16 mouse cellular contexts compared by ENCODE assay signal in genomic region chr13:19424563-19424962, GRCm38 (mm10).
"Had no signal": no experiment of that assay in that cellular context is flagged by ENCODE, and none has a peak within 500 bp of the region (broad histone marks: within the 10 kb centered on the region; RNA-seq: fewer than 3 reads in every experiment).

No protein-coding gene starts in this region.

- DNase-seq: lung, adult 18-20 months; lung, postnatal 14 days; lung, postnatal 36 days; right cerebral cortex, postnatal 14 days; thymus, adult 2 months; thymus, postnatal 25 days; thymus, postnatal 4 days had no signal

- H3K4me3 ChIP-seq: megakaryocyte, embryonic 14.5 days; midbrain, embryonic 13.5 days; midbrain, embryonic 15.5 days; neural tube, embryonic 12.5 days; stomach, embryonic 15.5 days had no signal

- H3K4me1 ChIP-seq: midbrain, embryonic 13.5 days; midbrain, embryonic 15.5 days; neural tube, embryonic 12.5 days; stomach, embryonic 15.5 days had no signal

- H3K9me3 ChIP-seq: midbrain, embryonic 13.5 days; midbrain, embryonic 15.5 days; neural tube, embryonic 12.5 days; stomach, embryonic 15.5 days had no signal

- H3K4me2 ChIP-seq: lung, embryonic 14.5 days; midbrain, embryonic 11.5 days; midbrain, embryonic 13.5 days; midbrain, embryonic 15.5 days; neural tube, embryonic 12.5 days; stomach, embryonic 15.5 days had no signal

- ATAC-seq: midbrain, embryonic 13.5 days; midbrain, embryonic 15.5 days had no signal

- H3K27me3 ChIP-seq: megakaryocyte, embryonic 14.5 days; midbrain, embryonic 13.5 days; midbrain, embryonic 15.5 days; neural tube, embryonic 12.5 days; stomach, embryonic 15.5 days had no signal

- H3K36me3 ChIP-seq: midbrain, embryonic 13.5 days; midbrain, embryonic 15.5 days; neural tube, embryonic 12.5 days; stomach, embryonic 15.5 days had no signal

- H3K27ac ChIP-seq: macrophage; midbrain, embryonic 13.5 days; midbrain, embryonic 15.5 days; neural tube, embryonic 12.5 days; stomach, embryonic 15.5 days; stomach, postnatal 0 days had no signal

- H3K9ac ChIP-seq: lung, embryonic 14.5 days; midbrain, embryonic 13.5 days; midbrain, embryonic 15.5 days; neural tube, embryonic 12.5 days; stomach, embryonic 15.5 days had no signal
